Mouse (Mus musculus) T-helper 1 cell (primary cell): ENCODE results near the gene Accsl.

Source experiments
- in situ Hi-C: fragments of 300-600 bp; cut with MboI, MseI; formaldehyde crosslinking; loops from one replicate; pipeline ENCODE4 v1.15.1; 2025; ENCODE audit warnings: high pct_unique_total_duplicates

Gene Accsl

DNA sequence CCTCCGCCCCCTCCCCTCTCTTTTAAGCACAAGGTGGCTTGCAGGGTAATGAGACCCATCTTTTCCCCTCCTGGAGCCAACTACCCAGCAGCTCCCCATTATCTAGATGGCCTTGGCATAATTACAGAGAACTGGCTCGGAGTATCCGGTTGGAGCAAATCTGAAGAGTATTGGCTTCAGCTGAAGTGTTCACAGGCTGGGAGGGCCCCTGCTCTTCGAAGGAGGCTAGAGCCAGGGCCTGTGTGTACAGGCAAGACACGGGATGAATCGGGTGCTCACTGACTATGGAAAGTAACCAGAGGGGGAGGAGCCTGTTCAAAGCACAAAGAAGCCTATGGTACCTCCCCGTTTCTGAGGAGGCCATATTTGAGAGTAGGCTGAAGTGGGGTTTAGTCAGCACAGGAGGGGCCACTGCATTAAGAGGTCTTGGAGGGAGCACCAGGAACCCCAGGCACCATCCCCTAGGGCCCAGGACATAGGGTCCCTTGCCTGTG is at the start of gene Accsl:
Accsl (minus strand) TSS at position 51 of the 494 bp plus-strand sequence.
- in situ Hi-C loops: no loop called here

DNA sequence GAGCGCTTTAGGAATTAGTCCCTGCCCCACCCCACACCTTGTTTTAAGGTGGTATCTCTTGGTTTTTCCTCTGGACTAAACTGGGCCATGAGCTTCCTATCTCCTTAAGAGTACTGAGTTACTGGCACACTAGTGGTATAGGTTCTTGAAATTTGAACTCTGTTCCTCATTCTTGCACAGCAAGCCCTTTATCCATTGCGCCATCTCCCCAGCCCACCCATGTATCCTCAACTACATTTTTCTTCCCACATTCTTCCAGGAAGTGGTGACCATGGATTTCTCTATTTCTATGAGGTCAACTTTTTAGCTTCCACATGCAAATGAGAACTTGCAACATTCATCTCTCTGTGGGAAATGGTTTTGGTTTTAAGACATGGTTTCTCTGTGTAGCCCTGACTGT is 44.6 kb upstream of the Accsl start:
- in situ Hi-C loops: no loop called here

DNA sequence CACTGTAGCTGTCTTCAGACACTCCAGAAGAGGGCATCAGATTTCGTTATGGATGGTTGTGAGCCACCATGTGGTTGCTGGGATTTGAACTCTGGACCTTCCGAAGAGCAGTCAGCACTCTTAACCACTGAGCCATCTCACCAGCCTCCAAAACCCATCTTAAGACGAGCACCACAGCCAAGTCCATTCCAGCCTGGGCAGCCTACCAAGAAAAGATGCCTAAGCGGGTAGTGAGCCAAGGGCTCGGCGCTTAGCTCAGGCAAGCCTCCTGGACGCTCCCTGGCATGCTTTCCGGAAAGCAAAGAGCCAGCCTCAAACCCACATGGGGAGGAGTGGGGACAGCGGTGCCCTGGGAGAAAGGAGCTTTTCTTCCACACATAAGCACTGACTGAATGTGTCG is 43.0 kb upstream of the Accsl start:
- in situ Hi-C loops: no loop called here

DNA sequence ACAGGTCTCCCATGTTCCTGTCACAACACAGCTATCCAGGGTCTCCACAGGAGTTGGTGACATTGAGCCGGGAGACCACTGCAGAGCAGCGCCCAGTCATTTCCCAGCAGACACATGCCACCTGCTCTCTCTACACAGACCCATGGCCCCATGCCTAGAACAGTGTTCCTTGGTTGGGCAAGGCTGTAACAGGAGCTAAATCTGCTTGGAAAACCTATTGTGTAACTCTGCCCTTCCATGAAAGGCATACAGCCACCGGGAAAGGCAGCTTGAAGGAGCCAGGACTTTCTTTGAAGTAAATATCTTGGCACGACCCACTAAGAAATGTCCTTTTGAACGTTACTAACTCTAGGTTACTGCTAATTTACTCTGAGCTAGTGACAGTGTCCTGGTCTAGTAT is 40.8 kb upstream of the Accsl start:
- in situ Hi-C loops: no loop called here

DNA sequence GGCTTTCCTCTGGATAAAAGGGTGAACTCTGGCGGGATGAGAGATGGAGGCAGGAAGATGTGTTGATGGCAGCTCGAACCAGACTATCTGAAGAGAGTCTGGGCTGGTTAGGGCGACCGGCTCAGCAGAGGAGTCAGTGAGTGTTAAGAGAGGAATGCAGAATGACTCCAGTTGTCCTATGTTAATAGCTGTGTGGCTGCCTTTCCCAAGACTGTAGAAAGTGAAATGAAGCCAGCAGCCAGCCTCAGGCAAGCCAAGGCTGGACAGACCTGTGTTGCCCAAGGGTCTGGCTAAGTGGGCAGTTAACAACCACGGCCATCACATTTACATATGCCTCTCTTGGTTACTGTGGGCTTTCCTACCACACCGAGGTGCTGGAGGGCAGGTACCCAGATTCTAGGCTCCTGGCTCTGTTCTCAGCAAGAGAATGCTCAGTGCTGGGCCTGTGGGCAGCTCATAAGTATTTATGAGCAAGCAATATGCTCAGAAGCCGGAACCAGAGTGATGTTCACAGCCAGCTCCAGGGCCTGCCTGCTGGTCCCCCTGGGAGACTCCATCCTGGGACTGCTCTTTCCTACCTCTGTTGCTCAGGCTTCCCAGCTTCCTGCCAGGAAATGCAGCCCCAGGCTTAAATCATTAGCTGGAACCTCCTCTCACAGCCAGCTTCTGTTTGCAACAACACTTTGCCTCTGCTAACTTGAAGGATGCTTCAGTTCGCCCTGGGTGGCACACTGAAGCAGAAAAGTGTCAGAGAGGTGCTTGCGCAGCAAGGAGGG is 38.8 kb upstream of the Accsl start:
- in situ Hi-C loops: no loop called here

DNA sequence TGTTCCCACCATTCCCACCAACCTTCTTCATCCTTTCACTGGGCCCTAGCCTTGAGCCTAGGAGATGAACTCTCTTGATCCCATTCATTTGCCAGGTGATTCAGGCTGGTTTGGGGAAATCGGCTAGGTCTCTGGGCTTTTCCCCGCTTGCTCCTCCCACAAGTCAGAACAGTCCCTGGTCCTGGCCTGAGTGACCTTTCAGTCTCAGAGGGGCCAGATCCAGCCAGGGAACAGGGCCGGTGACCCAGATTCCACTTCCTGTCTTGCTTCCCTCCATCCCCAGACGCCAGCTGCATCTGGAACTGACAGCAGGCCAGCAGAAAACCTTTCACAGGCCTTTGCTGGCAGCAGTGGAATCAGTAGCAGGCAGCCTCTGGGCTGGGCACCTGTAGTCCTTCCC is 37.4 kb upstream of the Accsl start:
- in situ Hi-C loops: no loop called here

DNA sequence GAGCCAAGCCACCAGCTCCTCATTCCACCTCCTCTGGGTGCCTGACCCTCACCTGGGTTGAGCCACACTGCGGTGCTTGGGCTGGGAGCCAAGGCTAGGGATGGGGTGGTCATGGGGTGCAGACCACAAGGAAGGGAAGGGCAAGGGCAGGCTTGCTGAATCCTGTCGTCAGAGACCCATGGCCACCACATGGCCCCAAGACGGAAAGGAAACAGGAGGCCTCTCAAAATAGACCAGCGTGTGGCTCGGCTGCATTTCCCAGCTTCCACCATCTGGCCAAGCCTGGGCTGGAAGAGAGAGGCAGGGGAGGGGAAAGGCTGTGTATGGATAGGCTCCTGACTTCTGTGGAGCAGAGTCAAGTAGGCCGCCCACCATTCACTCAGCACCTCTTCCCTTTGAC is 34.5 kb upstream of the Accsl start:
- in situ Hi-C loops: no loop called here

DNA sequence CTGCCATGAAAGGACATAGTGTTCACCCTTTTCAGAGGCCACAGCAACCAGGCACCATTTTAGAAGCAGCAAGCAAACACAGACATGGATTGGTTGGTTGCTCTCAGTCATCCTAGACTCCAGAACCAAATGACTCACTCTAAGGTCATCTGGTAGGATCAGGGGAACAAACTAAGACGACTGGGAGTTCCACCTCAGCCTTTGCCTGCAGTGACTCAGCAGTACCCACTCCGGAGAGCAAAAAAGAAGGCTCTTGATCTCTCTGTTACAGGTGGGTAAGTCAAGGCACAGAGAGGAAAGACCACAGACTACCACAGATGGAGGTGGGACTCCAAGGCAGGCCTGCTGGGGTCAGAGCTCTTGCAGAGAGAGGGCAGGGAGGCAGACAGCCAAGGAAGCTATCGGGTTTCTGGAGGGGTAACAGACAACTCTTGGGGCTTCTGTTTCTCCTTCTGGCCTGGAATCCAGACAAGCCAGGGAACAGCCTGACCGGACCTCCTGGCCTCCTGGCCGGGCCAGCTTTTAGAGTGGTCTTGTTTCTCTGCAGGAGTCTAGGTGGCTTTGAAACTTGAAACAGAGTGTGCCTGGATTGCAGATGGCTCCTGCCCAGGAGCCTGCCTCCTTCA is 33.8 kb upstream of the Accsl start:
- in situ Hi-C loops: no loop called here

DNA sequence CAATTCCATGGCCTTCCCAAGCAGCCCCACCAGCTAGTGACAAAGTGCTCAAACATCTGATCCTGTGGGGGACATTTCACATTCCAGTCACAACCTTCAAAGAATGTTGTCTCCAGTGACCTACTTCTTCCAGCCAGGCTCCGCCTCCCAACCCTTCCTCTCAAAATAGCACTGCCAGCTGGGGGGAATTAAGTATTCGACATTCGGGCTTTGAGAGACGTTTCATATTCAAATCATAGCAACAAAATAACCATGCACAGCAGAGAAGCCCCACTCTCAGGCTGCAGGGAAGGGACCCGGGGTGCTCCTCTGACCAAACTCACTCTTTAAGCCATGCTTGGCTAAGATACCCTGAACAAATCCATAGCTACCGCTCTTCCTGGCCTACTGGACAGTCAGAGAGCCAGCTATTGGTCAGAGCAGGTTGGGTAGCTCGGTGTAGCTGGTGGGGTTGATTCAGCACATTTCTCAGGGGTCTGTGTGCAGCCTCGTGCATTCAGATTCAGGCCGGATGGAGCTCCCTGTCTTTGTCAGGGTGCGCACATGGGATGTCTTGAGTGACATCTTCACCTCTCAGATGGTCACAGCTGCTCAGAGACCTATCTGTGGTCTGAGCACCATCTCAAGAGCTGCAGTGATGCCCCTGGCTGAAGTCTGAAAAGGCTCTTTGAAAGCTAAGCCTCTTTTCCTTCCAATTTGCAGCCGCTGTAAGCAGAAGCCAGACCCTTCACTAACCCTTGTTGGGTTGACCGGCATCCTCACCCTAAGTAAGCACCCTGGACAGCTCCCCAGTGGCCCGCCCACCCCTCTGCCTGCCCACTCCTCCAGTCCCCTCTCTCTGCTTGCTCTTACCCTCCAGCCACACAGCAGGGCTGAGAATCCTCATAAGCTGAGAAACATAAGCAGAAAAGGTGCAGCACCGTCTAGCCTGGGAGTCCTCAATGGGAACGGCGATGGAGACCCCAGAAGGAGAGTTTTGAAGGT is 30.7 kb upstream of the Accsl start:
- in situ Hi-C loops: no loop called here

DNA sequence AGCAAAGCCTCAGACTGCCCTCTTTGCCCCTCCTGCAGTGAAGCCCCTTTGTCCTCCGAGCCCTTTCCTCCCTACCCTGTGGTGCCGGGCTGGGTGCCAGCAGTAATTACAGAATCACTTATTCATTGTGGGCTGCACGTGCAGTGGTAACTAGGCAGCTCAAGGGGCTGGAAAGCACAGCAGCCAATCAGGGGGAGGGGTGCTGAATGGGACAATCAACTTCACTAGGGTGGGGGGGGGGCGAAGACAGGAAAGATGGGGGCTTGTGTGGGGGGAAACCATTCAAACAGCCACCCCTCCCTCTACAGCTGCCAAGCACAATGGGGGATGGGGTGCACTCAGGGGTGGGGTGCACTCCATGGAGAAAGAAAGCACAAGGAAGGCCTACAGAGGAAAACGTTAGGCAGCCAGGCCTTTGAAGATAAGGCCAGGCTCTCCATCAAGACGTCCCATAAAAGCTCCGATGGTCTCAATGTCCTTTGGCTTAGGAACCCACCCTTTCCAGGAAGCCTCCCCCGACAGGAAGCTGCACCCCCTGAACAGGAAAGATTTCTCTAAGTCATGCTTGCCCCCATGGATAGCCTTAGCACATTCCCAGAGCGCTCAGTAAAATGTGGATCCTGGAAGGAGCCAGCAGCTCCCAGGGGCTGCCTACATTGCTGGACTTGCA is 22.8 kb upstream of the Accsl start:
- in situ Hi-C loops: no loop called here

DNA sequence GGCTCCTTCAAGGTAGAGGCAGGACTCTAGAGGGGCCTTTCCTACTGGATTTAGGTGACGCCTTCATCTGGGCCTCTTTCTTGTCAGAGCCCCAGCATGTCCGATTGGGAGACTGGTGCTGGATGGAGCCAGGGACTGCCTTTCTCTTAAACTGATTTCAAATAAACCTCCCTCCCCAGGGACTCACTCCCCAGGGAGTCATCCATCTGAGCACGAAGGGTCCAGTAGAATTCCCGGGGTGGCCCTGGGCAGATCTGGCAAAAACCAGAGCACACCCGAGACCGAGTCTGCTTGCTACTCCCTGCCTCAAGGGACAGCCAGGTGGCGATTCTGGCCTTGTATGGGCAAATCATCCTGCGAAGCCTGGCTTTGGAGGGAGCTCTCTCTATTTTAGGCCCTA is 21.2 kb upstream of the Accsl start:
- in situ Hi-C loops: no loop called here

DNA sequence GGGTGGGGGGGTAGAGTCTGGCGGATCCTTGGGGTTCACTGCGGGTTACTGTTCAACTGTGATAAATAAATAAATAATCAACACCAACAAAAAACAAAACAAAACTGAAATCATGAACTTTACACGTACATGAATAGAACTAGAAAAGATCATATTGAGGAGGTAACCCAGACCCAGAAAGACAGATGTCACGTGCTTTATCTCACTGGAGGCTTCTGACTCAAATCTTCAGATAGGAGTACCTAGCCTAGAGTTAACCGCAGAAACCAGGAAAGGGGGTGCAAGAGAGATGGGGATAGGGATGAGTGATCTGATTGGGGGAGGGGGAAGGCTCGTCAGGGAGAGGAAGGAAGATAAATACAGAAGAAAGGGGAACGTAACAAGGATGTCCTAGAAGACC is 20.1 kb upstream of the Accsl start:
- in situ Hi-C loops: no loop called here

DNA sequence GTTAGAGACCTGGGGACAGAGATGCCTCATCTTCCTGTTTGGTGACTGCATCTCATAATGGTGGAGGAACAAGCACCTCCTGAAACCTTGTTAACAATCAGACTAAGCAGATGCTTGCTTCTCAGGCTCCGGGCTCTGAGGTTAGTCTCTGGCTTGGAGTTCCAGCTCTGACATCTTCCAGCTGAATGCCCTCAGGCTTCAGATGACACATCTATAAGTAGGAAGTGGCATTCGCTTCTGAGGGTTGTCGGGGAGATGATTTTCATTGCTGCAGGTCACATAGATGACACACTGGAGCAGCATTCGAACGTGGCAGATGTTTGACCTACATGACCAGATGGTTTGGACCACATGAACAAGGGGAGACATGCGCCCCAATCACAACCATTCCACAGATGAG is 19.4 kb upstream of the Accsl start:
- in situ Hi-C loops: no loop called here

DNA sequence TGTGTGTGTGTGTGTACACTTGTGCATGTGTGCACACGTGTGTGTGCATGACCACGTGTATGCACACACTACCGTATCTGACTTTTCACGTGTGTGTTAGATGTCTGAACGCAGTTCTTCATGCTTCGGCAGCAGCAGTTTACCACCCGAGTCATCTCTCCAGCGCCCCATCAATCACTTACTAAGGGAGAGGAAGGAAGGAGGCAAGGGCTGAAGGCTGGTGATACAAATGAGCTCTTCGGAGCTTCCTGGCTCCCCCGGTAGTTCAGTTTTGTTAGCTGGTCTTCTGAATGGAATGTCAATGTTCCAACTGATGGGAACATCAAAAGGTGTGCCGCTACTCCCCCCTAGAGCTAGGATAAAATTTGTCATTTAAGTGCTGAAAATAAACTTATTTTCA is 18.3 kb upstream of the Accsl start:
- in situ Hi-C loops: no loop called here

DNA sequence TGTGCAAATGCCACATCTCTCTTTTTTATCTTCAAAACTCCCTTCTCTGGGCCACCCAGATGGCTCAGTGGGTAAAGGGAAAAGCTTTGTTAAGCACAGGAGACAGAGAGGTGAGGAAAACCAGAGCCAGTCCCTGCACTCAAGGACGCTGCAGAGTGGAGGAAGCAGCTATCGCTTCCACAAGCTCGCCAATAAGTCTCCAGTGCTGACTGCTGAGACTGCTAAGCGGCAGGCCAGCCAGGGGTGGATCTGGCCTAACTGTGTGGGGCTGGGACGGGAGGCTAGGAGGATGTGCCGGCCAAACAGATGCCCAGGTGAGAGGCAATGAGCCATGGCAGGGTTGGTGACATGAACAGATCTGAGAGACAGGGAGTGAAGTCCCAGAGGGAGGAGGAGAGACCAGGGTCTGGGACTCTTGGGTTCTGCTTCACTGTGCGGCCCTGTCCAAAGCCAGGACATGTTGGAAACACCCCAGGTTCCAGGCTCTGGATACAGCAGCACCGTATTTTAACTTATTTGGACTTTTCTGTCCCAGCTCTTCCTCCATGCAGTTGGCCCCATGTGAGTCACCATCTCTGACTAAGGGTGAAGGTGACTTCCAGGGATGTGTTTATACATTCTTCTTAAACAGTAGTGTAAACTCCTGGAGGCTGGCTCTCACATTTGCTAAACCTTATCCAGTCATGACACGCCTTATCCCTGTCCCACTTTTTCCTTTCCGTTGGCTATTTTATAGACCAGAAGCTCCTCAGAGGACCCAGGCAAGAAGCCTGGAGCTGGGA is 17.2 kb upstream of the Accsl start:
- in situ Hi-C loops: no loop called here

DNA sequence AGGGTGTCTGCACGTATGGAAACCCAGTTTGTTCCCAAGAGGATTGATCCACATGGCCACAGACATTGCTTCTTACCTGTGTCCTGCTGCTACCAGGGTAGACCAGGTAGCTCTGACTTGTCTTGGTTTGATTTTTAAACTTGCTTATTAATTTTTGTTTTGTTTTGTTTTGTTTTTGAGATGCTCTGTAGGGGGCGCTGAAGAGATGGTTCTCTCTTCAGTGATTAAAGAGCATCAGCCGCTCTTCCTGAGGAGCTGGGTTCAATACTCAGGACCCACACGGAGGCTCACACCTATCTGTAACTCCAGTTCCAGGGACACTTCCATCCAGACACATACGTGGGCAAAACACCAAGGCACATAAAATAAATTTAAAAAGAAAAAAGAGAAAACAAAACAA is 14.1 kb upstream of the Accsl start:
- in situ Hi-C loops: no loop called here

DNA sequence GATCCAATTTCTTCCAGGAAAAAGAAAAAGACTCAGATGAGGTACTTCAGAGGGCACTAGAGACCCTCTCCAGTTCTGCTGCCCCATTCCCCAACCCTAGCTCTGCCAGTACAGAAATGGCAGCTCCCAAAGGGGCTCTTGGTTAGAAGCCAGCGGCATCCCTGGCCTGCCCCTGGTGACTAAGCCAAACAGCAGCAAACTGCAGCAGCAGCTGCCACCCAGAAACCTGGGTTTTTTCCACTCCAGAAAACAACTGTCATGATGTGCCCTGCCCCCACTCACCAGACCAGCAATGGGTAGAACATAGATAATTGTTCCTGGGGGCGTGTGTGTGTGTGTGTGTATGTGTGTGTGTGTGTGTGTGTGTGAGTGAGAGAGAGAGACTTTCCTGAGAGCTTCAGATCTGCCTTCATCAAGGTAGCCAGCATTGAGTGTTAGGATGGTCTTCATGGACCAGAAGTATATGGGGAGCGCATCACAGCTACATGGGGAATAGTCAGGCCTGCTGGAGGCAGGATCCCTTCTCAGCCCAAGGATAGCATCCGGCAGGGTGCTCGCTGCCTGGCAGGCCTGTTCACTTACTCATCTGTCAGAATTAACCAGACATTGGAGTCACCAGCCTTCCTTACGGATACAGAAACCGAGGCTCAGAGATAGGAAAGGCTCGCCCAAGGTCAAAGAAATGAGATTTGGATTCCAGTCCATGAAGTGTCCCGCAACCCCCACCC is 12.8 kb upstream of the Accsl start:
- in situ Hi-C loops: no loop called here

DNA sequence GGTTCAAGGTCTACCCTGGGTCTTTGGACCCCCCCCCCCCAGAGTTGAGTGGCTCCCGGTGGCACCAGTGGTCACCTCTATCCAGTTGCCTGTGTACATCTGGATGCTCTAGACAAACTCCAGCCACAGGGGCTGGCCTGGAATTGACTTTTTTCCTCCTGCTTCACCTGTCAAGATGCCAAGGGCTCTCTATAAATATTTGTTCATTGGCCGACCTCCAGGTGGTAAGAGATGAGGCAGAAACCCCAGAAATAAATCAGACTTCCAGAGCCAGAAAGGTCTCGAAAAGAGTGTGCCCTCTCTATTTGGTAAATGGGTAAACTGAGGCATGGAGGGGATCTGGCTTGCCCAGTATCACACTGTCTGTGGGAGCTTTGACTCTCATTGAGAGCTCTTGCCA is 12.0 kb upstream of the Accsl start:
- in situ Hi-C loops: no loop called here

DNA sequence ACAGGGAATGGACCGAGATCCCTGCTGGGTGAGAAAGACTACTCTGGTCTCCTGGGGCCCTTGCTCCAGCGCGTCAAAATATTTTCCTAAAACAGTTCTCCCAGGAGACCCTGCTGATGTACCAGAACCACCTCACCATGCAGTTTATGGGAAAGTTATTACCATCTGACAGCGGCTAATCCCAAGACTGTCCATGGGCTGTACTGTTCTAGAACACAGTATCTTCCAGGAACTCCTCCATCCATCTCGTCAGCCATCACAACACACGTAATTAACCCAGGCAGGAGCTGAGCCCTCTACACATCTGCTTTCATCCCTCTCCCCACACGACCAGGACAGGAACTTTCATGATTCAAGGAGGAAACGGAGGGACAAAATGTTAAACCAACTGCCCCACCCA is 11.5 kb upstream of the Accsl start:
- in situ Hi-C loops: no loop called here

DNA sequence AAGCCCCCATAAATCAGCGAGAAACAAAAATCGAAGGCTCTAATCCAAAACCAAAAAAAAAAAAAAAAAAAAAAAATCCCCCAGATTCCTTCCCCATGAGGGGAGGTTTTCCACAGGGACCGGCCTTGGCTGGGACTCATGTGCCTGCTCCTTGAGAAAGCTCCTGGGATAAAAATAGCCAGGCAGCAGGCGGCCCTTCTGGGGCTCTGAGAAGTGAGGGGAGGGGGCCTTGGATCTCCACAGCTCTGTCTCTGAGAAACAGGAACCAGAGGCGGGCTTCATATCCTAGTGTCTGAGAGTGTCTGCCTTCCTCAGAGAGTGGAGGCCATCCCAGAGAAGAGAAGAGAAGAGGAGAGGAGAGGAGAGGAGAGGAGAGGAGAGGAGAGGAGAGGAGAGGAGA is 8.0 kb upstream of the Accsl start:
- in situ Hi-C loops: loop anchor here (5.0 kb wide), 1 partner anchor 130 kb away; no protein-coding TSS in a partner anchor
